Mouse (Mus musculus) urinary bladder, postnatal 14 days (tissue): ENCODE measurements around the gene Lsamp.
A peak's percentile ranks its signal among the peaks of the same experiment; 100 is the strongest.

Experiments
- DNase-seq: peaks from one replicate; pipeline ENCODE4 v3.0.0; 2021; ENCODE audit warnings: low spot score

Lsamp gene

GRCm38 (mm10) chr16:40656871-40657270 is 672.7 kb downstream of the Lsamp start:
- no peak for DNase-seq

GRCm38 (mm10) chr16:40685531-40685930 is 701.4 kb downstream of the Lsamp start:
- DNase-seq = no peak

GRCm38 (mm10) chr16:40692292-40692691 is 708.1 kb downstream of the Lsamp start:
- no peak for DNase-seq

- no peak for DNase-seq
These were observed 713.1 kb downstream of the Lsamp start for GRCm38 (mm10) chr16:40697253-40697652.

- DNase-seq = no peak
These were observed 724.4 kb downstream of the Lsamp start for GRCm38 (mm10) chr16:40708558-40708957.

- no peak for DNase-seq
These were observed 725.4 kb downstream of the Lsamp start for GRCm38 (mm10) chr16:40709574-40709973.

- DNase-seq = no peak
These were observed 725.9 kb downstream of the Lsamp start for GRCm38 (mm10) chr16:40710068-40710467.

- no peak for DNase-seq
These were observed 726.3 kb downstream of the Lsamp start for GRCm38 (mm10) chr16:40710491-40710890.

- DNase-seq = no peak
These were observed 729.6 kb downstream of the Lsamp start for GRCm38 (mm10) chr16:40713725-40714124.

GRCm38 (mm10) chr16:40739015-40739414 is 754.9 kb downstream of the Lsamp start:
- peak; percentile 72 for DNase-seq

- no peak for DNase-seq
These were observed 755.6 kb downstream of the Lsamp start for GRCm38 (mm10) chr16:40739771-40740170.

- no peak for DNase-seq
These were observed 756.1 kb downstream of the Lsamp start for GRCm38 (mm10) chr16:40740273-40740672.

- DNase-seq = no peak
These were observed 843.0 kb downstream of the Lsamp start for GRCm38 (mm10) chr16:40827191-40827590.

- DNase-seq = no peak
These were observed 847.4 kb downstream of the Lsamp start for GRCm38 (mm10) chr16:40831536-40831935.

- DNase-seq = no peak
These were observed 857.6 kb downstream of the Lsamp start for GRCm38 (mm10) chr16:40841765-40842164.

- DNase-seq = no peak
These were observed 882.6 kb downstream of the Lsamp start for GRCm38 (mm10) chr16:40866733-40867132.

GRCm38 (mm10) chr16:40878301-40878700 is 894.1 kb downstream of the Lsamp start:
- DNase-seq = no peak

GRCm38 (mm10) chr16:40881942-40882341 is 897.8 kb downstream of the Lsamp start:
- DNase-seq = no peak

- DNase-seq = no peak
These were observed 907.2 kb downstream of the Lsamp start for GRCm38 (mm10) chr16:40891338-40891737.

GRCm38 (mm10) chr16:40897768-40898327 is 913.7 kb downstream of the Lsamp start:
- no peak for DNase-seq

- no peak for DNase-seq
These were observed 923.7 kb downstream of the Lsamp start for GRCm38 (mm10) chr16:40907892-40908291.

- no peak for DNase-seq
These were observed 930.0 kb downstream of the Lsamp start for GRCm38 (mm10) chr16:40914141-40914540.

GRCm38 (mm10) chr16:40930596-40930995 is 946.4 kb downstream of the Lsamp start:
- DNase-seq = no peak

- no peak for DNase-seq
These were observed 958.1 kb downstream of the Lsamp start for GRCm38 (mm10) chr16:40942266-40942665.

- DNase-seq = no peak
These were observed 961.7 kb downstream of the Lsamp start for GRCm38 (mm10) chr16:40945834-40946233.
